Mouse (Mus musculus): ENCODE data around the gene Megf11.

The Megf11 gene

DNA sequence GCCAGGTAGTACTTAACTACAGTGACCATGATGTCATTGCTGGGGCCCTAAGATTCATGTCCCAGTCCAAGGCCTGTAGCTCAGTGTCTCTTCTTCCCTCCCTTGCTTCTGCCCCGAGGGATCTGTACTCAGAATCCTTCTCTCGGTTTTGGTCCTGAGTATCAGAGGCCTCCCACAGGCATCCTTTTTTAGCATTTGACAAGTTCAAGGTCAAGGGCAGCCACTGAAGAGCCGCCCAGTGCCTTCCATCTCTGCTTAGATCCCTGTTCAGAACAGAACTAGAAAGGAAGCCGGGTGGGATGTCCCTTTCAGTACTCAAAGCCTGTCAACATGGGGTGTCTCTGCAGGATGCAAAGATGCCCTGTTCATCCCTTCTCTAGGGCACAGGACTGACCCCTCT is 185.0 kb downstream of the Megf11 start:
- DNase-seq, result no peak

- no peak for DNase-seq
Observed at GRCm38 (mm10) chr9:64571091-64571490, 185.7 kb downstream of the Megf11 start.

GRCm38 (mm10) chr9:64572629-64573190 is 187.3 kb downstream of the Megf11 start:
- no peak for DNase-seq

DNA sequence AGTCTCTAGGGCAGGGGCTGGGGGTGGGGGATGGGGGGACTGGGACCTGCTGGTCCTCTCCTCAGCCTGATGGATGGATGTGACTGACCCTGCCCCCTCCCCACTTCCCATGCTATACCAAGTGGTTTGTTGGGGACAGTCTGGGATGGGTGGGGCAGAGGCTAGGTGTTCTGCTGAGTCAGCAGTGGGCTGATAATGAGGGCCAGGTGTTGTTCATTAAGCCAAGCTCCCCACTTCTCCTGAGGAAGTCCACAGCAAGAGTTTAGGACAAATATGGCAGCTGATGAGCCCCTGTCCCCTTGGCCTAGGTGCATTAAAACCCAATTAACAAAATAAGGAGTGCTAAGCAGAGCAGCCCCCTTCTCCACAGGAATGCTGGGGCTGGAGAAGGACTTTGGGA is 190.2 kb downstream of the Megf11 start:
- DNase-seq, result no peak

GRCm38 (mm10) chr9:64576143-64576878 is 190.9 kb downstream of the Megf11 start:
- no peak for DNase-seq

DNA sequence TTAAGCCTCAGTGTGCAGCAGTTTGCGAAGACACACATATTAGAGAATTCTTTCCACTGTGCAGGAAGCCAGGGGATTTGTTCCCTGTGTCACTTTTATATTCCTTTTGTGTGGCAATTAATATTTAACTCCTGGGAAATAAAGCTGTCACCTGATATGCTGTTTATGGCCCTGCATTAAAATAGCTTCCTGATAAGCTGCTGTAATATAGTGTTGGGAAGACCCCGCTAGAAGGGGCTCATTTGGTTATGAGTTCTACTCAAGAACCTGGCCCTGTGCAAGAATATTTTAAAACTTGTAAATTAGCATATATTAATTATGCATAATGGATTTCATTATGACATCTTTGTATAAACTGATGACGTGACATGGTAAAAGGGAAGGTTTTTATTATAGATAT is 191.7 kb downstream of the Megf11 start:
- no peak for DNase-seq

- DNase-seq, result no peak
Observed at GRCm38 (mm10) chr9:64578014-64578413, 192.6 kb downstream of the Megf11 start.

DNA sequence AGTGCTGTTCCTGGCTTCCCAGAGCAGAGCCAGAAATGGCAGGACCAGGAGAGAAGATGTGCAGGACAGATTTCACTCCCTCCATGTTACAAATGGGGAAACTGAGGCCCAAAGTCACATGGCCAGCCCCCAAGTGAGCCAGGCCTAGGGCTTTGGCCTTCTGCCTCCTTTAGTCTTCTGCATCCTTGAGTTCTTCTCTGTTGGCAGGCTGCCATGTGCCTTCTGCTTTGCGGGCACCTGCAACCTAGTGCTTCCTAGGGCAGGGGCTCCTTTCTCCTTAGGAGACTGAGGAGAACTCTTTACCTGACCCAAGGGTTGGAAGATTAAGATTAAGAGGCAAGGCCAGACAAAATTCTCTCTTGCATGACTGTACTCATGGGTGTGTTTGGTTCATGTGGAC is 193.9 kb downstream of the Megf11 start:
- no peak for DNase-seq

GRCm38 (mm10) chr9:64586292-64586691 is 200.9 kb downstream of the Megf11 start:
- no peak for DNase-seq

DNA sequence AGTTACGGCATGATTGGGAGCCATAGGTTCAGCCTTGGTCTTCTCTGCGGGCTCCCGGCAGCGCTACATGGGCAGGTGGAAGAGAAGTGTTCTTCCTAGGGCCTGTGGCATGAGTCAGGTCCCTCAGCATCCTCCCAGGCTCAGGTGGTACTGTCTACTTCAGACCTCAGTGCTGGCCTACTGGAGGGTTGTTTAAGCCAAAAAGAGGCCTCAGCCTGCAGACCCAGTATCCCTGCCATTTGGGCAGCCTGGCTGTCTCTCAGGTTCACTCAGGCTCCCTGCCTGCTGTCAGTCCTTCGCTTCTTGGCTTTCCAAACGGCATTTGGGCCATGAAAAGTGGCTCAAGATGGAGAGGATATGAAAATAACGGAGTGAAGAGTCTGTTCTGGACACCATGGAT is 202.6 kb downstream of the Megf11 start:
- no peak for DNase-seq

- no peak for DNase-seq
Observed at GRCm38 (mm10) chr9:64590634-64591041, 205.2 kb downstream of the Megf11 start.

DNA sequence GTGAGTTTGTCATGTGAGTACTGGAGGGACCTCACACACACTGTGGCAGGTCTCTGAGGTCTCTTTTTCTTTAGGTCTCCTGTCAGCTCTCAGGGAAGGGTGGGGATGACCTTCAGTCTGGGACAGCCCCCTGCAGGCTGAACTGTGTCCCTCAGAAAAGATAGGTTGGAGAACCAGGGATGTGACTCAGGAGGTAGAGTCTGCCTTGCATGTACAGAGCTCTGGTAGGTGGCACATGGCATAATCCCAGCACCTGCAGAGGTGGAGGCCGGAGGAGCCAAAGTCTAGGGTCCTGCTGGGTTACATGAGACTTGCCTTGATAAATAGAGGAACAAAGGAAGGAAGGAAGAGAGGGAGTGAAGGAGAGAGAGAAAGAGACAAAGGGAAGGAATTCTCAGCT is 206.0 kb downstream of the Megf11 start:
- DNase-seq, result no peak

GRCm38 (mm10) chr9:64594442-64594841 is 209.0 kb downstream of the Megf11 start:
- no peak for DNase-seq

DNA sequence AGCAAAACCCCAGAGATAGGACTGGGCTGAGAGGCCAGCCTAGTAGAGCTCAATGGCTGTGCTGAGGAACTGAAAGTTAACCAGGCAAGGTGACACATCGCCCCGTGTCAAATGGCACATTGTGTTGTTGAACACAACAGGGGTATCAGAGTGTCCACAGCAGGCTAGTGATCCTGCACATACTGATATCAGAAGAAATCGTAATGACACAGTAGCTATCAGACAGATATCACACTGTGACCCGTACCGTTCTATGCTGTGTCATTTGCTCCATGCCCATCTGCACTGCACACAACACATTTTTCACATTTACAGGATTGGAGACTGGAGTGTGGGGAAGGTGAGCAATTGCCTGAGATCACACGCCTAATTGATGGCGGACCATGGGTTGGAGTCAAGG is 213.0 kb downstream of the Megf11 start:
- DNase-seq, result no peak

GRCm38 (mm10) chr9:64600731-64601130 is 215.3 kb downstream of the Megf11 start:
- no peak for DNase-seq

DNA sequence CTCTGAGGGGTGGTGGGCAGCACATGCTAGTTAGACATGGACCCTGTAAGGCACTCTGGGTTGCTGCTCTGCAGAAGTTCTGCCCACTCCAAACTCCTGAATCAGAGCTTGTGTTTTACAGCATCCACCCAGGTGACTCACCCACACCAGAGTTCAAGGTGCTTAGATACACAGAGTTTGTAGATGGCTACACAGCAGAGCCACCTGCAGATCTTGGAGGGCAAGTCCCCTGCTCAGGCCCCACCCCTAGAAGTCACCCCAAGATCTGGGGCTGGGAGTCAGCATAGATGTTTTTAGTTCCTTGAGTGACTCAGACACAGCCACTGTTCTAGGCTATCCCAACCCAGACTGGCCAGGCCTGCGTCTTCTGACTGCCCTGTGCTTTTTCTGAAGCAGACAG is 217.5 kb downstream of the Megf11 start:
- DNase-seq, result no peak

- no peak for DNase-seq
Observed at GRCm38 (mm10) chr9:64604217-64604711, 218.8 kb downstream of the Megf11 start.

DNA sequence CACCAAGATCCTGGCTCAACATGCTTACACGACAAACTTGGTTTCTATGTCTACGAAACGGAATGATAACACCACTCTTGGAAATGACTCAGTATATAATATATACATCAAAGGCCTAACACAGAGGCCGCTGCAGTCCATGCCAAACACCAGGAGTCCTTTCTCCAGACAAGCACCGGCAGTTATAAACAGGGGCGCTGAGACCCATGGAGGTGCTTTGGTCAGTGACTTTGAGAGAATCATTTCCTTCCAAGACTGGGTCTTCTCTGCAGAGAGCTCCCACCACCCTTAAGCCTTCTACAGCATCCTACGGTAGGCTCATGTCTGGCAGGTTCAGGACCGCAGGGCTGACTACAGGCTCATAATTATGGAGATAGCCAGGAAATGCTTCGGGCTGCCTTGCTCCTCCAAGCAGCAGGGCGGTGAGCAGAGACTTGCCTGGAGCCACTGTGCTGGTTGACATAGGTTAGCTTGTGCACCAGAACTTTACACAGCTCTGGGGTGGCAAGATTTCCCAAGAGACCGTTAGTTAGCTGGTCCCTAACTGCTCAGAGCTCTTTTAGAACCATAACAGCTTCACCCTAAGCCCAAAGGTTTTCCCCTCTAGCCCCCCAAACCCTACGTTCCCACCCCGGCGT is 219.8 kb downstream of the Megf11 start:
- no peak for DNase-seq

DNA sequence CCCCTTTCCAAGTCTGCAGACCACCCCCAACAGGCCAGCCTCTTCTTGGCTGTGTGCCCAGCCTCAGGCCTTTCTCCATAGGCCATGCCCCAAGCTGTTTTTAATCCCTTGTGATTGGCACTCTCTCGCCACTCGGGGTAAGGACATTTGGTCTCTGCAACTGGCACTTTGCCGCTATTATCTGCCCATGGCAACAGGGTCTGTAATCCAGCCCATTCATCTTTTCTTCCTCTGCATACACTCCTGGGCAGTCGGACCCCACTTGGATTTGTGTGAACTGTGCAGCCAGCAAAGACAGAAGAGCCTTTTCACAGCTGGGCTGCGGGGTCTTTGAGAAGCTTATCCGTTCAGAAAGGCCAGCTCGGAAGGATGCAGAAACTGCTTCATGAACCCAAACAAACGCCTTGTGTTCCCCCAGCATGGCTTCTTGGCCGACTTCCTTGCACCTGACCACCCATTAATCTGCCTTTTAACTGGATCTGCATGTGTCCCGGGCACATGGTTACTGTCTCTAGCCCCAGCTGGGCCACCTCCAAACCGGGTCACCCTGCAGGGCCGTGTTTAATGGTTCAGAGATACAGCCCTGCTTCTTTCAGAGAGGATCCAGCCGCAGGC is 220.4 kb downstream of the Megf11 start:
- DNase-seq, result no peak

DNA sequence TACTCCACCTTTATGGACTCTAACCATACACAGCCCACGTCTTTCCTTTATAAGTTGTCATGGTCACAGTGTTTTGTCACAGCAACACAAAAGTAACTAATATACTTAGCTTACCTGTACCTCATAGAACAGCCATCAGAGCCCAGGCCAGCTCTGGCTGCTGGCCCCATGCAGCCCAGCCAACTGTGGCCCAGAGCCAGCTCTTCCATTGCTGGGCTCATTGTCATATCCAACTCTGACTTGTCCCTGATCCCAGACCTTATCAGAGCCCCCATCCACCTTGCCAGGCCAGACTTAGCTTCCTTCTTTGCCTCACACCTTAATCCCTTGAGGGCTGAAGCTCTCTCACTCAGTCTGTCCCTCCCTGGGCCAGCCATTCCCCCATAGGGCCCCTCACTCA is 221.6 kb downstream of the Megf11 start:
- no peak for DNase-seq

GRCm38 (mm10) chr9:64609546-64609945 is 224.1 kb downstream of the Megf11 start:
- no peak for DNase-seq

GRCm38 (mm10) chr9:64612121-64612983 is 226.9 kb downstream of the Megf11 start:
- no peak for DNase-seq
